Mouse (Mus musculus): ENCODE measurements around the gene Ctnnbip1.

GRCm38 (mm10) chr4:149609256-149610025 lies 91.4 kb downstream of the Ctnnbip1 start:
- no peak for TF ChIP-seq CTCF (IDR thresholded peaks at IDR 0.05)
- no peak for TF ChIP-seq EP300 (IDR thresholded peaks at IDR 0.05; ENCODE audit: insufficient read depth, low read depth, low read length)

Measured in heart, adult 2 months (tissue).